Mouse (Mus musculus): ENCODE data around the gene Ush2a. TPM values are rescaled to one million over a fixed set of nuclear protein-coding genes. Genes with fewer than 3 reads are reported as not detected.

Ush2a gene
- polyA plus RNA-seq, 1 experiment from 2014 or later, result 0.29 TPM

DNA sequence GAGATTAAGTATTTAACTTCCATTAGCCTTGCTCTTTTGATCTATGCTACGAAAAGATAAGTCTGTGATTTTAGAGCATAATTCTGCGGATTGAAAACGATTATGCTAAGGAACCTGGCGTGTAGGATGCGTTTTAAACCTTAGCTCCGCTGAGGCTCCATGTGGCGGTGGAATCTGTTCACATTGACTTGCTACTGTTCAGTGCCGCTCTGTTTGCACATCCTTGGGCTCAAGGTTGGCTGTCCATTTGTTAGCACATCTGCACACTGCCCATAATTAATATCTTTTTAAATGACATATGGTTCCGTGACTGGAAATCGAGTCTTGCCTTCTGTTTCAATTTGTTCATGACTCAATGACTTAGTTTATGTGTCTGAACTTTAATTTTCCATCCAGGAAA, 446.9 kb downstream of the Ush2a start:
- no peaks in the 10 kb centered on the region for H3K9me3 ChIP-seq
- no peak for ATAC-seq (ENCODE audit: low FRiP score)
- H3K4me2 ChIP-seq, result no peak overlapping the region
- no peak overlapping the region for H3K4me3 ChIP-seq
- no peaks in the 10 kb centered on the region for H3K36me3 ChIP-seq
- no peak overlapping the region for H3K27ac ChIP-seq
- 91% methylated on average over 10 of the region's 10 CpGs for WGBS
- no peak overlapping the region for H3K9ac ChIP-seq
- H3K27me3 ChIP-seq, result no peaks in the 10 kb centered on the region
- 0 out of 2 replicates have a peak, but pooled peaks cover 3% of the 10 kb centered on the region for H3K4me1 ChIP-seq (replicated peaks)

DNA sequence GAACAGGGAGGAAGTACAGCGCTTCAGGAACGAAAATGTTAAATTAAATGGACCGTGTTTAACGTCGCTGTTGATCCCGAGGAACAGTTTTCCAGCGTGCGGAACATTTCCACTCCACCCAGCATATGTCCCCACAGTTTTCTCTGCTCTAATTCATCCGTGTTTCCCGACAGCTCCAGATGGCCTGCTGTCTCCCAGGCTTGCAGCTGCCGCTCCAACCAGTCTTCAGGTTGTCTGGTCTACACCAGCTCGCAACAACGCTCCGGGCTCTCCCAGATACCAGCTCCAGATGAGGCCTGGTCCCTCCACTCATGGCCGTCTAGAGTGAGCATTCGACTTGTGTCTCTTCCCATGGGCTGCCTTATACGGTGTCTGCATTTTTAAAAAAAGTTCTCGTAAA, 452.3 kb downstream of the Ush2a start:
- H3K27ac ChIP-seq, result no peak overlapping the region
- WGBS, result 63% methylated on average over 18 of the region's 18 CpGs
- no peaks in the 10 kb centered on the region for H3K9me3 ChIP-seq
- H3K36me3 ChIP-seq, result no peaks in the 10 kb centered on the region
- H3K9ac ChIP-seq, result no peak overlapping the region
- H3K4me3 ChIP-seq, result no peak overlapping the region
- H3K4me1 ChIP-seq (replicated peaks), result 0 out of 2 replicates have a peak, but pooled peaks cover 8% of the 10 kb centered on the region
- no peaks in the 10 kb centered on the region for H3K27me3 ChIP-seq
- ATAC-seq (ENCODE audit: low FRiP score), result no peak
- H3K4me2 ChIP-seq, result no peak overlapping the region

DNA sequence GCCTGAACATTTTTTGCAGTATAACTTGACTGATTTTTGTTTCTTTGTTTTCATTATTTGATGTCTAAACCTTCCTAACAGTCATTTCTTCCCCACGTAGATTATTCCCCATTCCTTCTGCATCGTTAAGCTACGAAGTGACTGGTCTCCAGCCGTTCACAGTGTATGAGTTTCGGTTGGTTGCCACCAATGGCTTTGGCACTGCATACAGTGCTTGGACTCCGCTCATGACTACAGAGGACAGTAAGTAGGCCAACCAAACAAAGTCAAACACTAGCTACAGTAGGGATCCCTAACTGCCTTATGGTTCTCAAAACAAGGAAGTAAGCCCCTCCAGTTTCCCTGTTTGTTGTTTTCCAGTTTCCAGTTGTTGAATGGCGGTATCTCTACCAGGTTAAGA, 453.1 kb downstream of the Ush2a start:
- no peak for ATAC-seq (ENCODE audit: low FRiP score)
- H3K4me1 ChIP-seq (replicated peaks), result 0 out of 2 replicates have a peak, but pooled peaks cover 8% of the 10 kb centered on the region
- H3K4me3 ChIP-seq, result no peak overlapping the region
- no peak overlapping the region for H3K9ac ChIP-seq
- no peaks in the 10 kb centered on the region for H3K9me3 ChIP-seq
- H3K36me3 ChIP-seq, result no peaks in the 10 kb centered on the region
- no peak overlapping the region for H3K27ac ChIP-seq
- H3K4me2 ChIP-seq, result no peak overlapping the region
- H3K27me3 ChIP-seq, result no peaks in the 10 kb centered on the region
- WGBS, result 81% methylated on average over 7 of the region's 7 CpGs

DNA sequence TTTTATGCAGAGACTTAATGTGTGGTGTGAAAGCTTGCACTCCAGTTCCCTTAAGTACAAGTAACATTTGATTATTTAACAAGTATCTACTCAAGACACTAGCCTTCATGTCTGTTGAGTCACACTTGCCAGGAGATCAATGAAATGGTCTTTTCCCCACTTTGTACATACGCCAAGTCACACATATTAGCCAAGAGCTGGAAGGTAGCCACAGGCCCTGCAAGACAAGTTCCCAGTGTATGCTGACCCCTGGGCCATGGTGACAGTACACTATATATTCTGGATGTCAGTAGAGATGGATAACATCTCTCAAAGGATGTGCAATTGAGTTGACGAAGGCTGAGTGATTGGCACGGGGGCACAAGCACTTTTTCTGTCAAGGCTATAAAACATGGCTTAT, 455.1 kb downstream of the Ush2a start:
- no peak overlapping the region for H3K4me2 ChIP-seq
- no peak overlapping the region for H3K9ac ChIP-seq
- H3K27me3 ChIP-seq, result no peaks in the 10 kb centered on the region
- 0 out of 2 replicates have a peak, but pooled peaks cover 8% of the 10 kb centered on the region for H3K4me1 ChIP-seq (replicated peaks)
- H3K4me3 ChIP-seq, result no peak overlapping the region
- ATAC-seq (ENCODE audit: low FRiP score), result no peak
- 86% methylated on average over 3 of the region's 3 CpGs for WGBS
- H3K27ac ChIP-seq, result no peak overlapping the region
- no peaks in the 10 kb centered on the region for H3K9me3 ChIP-seq
- H3K36me3 ChIP-seq, result no peaks in the 10 kb centered on the region

DNA sequence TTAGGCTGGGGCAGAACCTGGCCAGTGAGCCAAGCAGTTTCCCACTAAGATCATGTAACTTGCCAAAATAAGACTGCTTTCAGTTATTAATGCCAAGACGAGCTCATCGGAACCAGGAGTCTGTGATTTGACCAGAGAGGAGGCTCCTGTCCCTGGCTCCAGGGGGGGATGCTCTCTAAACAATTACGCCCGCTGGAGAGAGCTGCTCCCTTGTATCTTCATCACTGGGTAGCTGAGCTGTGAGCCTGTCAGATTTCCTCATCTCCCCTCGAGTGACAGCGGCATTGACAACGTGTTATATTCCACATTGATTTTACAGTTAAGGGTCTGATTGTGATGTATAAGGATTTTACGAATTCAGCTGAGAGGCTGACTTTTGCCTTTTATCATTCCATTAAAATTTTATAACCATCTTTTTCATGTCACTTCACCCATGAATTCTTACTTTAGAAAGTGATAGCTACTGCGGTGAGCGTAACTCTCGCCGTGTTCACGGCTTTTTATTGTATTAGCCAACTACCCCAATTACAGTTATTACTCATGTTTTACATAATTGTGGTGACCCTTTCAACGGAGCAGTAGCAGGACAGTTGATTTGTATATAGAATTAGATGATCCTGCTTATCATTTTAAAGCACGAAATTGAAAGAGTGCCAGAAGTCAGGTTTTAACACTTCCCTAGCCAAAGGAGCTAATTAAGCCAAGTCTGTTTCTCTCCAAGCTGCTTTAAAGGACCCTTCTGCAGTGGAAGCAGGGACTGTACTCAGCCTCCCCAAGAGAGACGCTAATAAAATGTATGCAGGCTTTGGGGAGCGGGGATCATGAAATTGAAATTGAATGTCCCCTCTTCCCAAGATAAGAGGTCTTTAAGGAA, 463.5 kb downstream of the Ush2a start:
- Histone ChIP-seq H3K27me3 (peaks cover 4% of the 10 kb centered on the region; the same call in 1 of the 2 replicates), H3K4me3 (no peak overlapping the region), H3K36me3 (no peaks in the 10 kb centered on the region), H3K4me1 (replicated peaks) (peaks cover 29% of the 10 kb centered on the region), H3K9ac (0 out of 2 replicates have a peak overlapping the region, but pooled peaks have one; percentile 29), H3K4me2 (0 out of 2 replicates have a peak overlapping the region, but pooled peaks have one; percentile 13), H3K9me3 (no peaks in the 10 kb centered on the region), H3K27ac (no peak overlapping the region)
- no peak for ATAC-seq (ENCODE audit: low FRiP score)
- WGBS, result 60% methylated on average over 17 of the region's 17 CpGs

DNA sequence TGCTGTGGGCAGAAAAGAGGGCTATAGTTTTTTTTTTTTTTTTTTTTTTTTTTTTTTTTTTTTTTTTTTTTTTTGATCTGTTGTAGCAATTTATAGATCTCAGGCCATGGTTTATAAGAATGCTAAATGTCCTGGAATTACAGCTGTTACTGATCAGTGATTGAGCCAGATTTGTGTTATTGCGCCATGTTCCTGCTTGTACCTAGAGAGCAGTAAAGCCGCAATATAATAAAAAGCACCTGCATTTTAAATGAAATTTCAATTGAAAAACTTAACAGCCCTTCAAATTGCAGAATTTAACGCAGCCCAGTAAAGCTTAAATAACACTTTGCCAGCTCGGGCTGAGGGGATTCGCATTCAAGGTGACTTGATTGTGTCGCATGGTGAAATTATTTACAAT, 465.1 kb downstream of the Ush2a start:
- peaks cover 29% of the 10 kb centered on the region for H3K4me1 ChIP-seq (replicated peaks)
- no peak for ATAC-seq (ENCODE audit: low FRiP score)
- no peak overlapping the region for H3K27ac ChIP-seq
- 53% methylated on average over 6 of the region's 6 CpGs for WGBS
- no peaks in the 10 kb centered on the region for H3K36me3 ChIP-seq
- H3K27me3 ChIP-seq, result peaks cover 4% of the 10 kb centered on the region; the same call in 1 of the 2 replicates
- H3K4me3 ChIP-seq, result no peak overlapping the region
- H3K9me3 ChIP-seq, result no peaks in the 10 kb centered on the region
- no peak overlapping the region for H3K4me2 ChIP-seq
- H3K9ac ChIP-seq, result no peak overlapping the region

DNA sequence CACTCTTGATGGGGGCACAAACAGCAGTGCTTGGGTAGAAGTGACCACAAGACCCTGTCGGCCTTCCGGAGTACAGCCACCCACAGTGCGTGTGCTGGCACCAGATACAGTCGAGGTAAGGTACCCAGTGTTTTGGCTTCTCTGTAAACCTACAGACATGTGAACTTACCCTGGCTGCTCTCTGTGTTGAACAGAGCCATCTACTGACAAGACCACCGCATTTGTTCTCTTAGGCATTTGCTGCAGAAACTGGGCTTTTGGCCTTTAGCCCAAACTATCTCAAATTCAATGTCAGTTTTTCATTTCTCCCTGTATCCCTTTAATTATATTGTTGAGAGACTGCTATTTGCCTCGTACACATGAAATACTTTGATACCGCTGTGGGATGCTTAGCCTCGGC, 466.8 kb downstream of the Ush2a start:
- peaks cover 29% of the 10 kb centered on the region for H3K4me1 ChIP-seq (replicated peaks)
- ATAC-seq (ENCODE audit: low FRiP score), result no peak
- no peaks in the 10 kb centered on the region for H3K36me3 ChIP-seq
- H3K27me3 ChIP-seq, result peaks cover 4% of the 10 kb centered on the region; the same call in 1 of the 2 replicates
- WGBS, result 71% methylated on average over 8 of the region's 8 CpGs
- no peak overlapping the region for H3K9ac ChIP-seq
- H3K4me3 ChIP-seq, result no peak overlapping the region
- H3K9me3 ChIP-seq, result no peaks in the 10 kb centered on the region
- H3K27ac ChIP-seq, result no peak overlapping the region
- H3K4me2 ChIP-seq, result no peak overlapping the region

DNA sequence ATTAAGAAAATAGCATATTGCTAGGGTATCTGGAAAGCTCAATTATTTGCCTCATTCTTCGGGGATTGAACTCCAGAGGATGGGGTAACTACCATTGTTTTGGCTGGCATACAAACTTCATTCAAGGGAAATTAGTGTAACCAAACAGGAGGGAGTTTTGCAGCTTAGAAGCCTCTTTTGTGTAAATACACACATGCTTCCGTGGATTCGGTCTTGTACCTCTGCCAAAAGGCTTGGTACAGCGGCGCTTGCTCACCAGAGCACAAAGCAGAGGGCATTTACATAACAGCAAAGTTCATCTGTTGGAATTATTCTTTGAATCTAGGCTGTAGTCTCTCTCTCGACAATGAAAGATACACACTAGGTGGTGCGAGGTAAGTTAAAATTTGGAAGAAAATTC, 467.4 kb downstream of the Ush2a start:
- no peak for ATAC-seq (ENCODE audit: low FRiP score)
- WGBS, result 28% methylated on average over 7 of the region's 7 CpGs
- peaks cover 1% of the 10 kb centered on the region; the same call in 1 of the 2 replicates for H3K27me3 ChIP-seq
- H3K4me3 ChIP-seq, result no peak overlapping the region
- H3K9ac ChIP-seq, result no peak overlapping the region
- H3K36me3 ChIP-seq, result no peaks in the 10 kb centered on the region
- no peak overlapping the region for H3K27ac ChIP-seq
- H3K4me1 ChIP-seq (replicated peaks), result peaks cover 29% of the 10 kb centered on the region
- no peak overlapping the region for H3K4me2 ChIP-seq
- no peaks in the 10 kb centered on the region for H3K9me3 ChIP-seq

DNA sequence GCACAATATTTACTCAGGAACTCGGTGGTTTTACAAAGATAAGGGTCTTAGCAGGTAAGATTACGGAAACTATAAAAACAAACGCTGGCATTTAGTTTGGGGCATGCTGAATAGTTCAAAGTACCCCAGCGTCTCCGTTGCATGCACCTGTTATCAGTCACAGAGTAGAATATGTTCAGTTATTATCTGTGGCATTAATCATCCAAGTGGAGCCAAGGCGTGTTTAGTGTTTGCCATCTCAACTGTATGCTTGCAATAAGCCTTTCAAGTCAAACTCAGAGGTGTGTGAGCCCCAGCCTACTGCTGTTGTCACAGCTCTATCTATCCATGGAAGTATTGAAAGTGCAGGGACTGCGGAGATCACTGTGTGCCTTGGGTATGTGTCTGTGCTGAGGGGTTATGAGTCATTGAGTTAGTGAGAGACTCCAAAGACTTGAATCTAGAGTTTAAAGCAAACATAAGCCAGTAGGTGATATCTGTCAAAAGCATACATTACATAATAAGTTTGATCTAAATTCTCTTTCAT, 473.0 kb downstream of the Ush2a start:
- no peak for ATAC-seq (ENCODE audit: low FRiP score)
- no peak overlapping the region for H3K4me2 ChIP-seq
- 90% methylated on average over 7 of the region's 7 CpGs for WGBS

DNA sequence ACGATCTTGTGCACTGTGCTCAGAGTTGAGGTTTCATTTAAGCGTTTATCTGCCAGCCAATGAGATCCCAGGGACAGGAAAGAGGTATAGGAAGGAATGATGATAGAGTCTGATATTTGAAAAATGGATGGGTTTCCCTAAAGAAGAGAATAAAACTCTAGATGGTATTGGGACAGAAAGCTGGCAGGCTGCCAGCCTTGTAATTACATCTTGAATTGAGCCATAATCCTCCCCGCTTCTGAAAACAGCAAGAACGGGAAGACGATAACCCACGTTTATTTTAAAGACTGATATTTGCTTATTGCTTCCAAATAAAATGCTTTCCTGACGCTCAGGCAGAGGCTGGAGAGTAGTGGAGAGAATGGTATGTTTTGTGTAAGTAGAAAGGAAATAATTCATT, 481.1 kb downstream of the Ush2a start:
- no peak overlapping the region for H3K4me3 ChIP-seq
- no peak overlapping the region for H3K9ac ChIP-seq
- ATAC-seq (ENCODE audit: low FRiP score), result no peak
- no peaks in the 10 kb centered on the region for H3K9me3 ChIP-seq
- no peaks in the 10 kb centered on the region for H3K27me3 ChIP-seq
- H3K36me3 ChIP-seq, result no peaks in the 10 kb centered on the region
- H3K4me1 ChIP-seq (replicated peaks), result no peaks in the 10 kb centered on the region
- H3K4me2 ChIP-seq, result no peak overlapping the region
- H3K27ac ChIP-seq, result no peak overlapping the region
- WGBS, result 70% methylated on average over 7 of the region's 7 CpGs

More for the DNA sequence above, 473.0 kb downstream of the Ush2a start:
- Histone ChIP-seq H3K9me3 (no peaks in the 10 kb centered on the region), H3K27me3 (no peaks in the 10 kb centered on the region), H3K4me3 (no peak overlapping the region), H3K9ac (no peak overlapping the region), H3K27ac (no peak overlapping the region), H3K36me3 (no peaks in the 10 kb centered on the region), H3K4me1 (replicated peaks) (no peaks in the 10 kb centered on the region)

DNA sequence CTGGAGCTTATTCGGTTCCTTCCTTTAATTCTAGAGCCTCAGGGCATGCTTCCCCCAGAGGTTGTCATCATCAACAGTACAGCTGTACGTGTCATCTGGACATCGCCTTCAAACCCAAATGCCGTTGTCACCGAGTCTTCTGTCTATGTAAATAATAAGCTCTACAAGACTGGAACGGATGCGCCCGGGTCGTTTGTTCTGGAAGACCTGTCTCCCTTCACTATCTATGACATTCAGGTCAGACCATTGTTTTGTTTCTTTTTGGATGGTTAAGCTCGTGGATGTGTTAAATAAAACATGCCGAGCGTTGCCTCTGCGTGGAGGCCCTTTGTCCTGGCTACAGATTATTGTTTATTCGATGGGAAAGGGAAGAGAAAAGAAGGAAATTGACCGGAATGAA, 493.2 kb downstream of the Ush2a start:
- Histone ChIP-seq H3K4me3 (no peak overlapping the region), H3K27me3 (no peaks in the 10 kb centered on the region), H3K4me1 (replicated peaks) (peaks cover 3% of the 10 kb centered on the region), H3K9me3 (no peaks in the 10 kb centered on the region), H3K4me2 (no peak overlapping the region), H3K27ac (no peak overlapping the region), H3K9ac (no peak overlapping the region), H3K36me3 (no peaks in the 10 kb centered on the region)
- 26% methylated on average over 15 of the region's 15 CpGs for WGBS
- no peak for ATAC-seq (ENCODE audit: low FRiP score)

DNA sequence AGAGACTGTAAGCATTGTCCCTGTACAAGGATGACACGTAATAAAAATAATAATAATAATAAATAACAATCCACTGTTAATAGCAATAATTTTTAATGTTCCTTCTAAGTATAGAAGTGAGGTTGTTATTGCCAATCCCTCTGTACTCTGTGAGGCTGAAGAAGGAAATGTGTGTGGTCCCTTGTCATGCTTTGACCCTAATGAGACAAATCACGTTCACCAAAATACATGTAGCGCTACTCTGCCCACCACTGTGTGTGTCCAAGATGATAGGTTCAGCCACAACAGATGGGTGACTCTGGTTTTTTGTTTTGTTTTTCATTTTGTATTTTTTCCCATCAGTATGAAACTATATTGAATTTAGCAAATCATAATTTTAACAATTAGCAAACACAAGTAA, 498.7 kb downstream of the Ush2a start:
- Histone ChIP-seq H3K27ac (no peak overlapping the region), H3K4me3 (no peak overlapping the region), H3K36me3 (no peaks in the 10 kb centered on the region), H3K27me3 (no peaks in the 10 kb centered on the region), H3K9me3 (no peaks in the 10 kb centered on the region), H3K9ac (no peak overlapping the region), H3K4me2 (no peak overlapping the region), H3K4me1 (replicated peaks) (no peaks in the 10 kb centered on the region)
- 81% methylated on average over 3 of the region's 3 CpGs for WGBS
- ATAC-seq (ENCODE audit: low FRiP score), result no peak

DNA sequence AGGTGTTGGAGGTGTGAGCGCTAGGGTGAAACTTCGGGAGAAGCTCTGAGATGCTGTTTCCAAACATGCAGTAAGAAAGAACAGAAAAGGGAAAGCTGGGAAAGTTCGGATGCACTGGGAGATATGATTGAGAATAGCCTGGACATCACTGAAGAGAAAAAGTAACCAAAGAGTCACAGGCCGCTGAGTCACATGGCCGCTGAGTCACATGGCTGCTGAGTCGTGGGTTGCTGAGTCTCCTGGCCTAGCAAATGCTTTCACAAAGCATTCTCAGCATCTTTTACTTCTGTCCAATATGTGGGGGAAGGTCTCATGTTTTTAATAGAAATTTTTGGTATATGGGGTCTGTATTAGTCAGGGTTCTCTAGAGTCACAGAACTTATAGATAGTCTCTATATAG, 500.6 kb downstream of the Ush2a start:
- H3K27me3 ChIP-seq, result no peaks in the 10 kb centered on the region
- no peaks in the 10 kb centered on the region for H3K9me3 ChIP-seq
- H3K27ac ChIP-seq, result no peak overlapping the region
- no peaks in the 10 kb centered on the region for H3K36me3 ChIP-seq
- H3K4me1 ChIP-seq (replicated peaks), result no peaks in the 10 kb centered on the region
- no peak for ATAC-seq (ENCODE audit: low FRiP score)
- no peak overlapping the region for H3K4me2 ChIP-seq
- H3K9ac ChIP-seq, result no peak overlapping the region
- WGBS, result 91% methylated on average over 6 of the region's 6 CpGs
- no peak overlapping the region for H3K4me3 ChIP-seq

All from hindbrain, embryonic 13.5 days (tissue).